Mouse (Mus musculus): ENCODE measurements at regions not wholly inside any gene's neighbourhood (a gene's known extent, or its start where the extent isn't known, plus 50 kb on each side); places are given as distances from the start of the nearest gene placed in this dataset.

DNA sequence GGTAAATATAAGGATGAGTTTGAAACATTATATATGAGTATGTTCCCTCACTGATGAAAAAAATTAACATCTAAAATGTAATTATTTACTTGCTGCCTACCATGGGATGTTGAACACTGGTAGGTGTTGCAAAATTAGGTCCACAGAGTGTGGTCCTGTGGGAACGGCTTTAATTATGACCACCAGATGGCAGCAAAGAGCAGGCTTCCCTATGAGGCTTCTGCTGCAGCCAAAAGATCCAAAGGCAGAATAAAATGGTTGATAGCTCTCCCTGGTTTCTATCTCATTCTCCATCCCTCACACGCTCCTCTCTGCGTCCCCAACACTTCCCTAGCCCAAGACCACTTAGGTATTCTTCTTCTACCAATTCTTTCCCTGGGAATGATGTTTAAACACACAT lies 54.6 kb upstream of the Cit start:
- DNase-seq (ENCODE audit: low spot score): peak; percentile 81

Data from embryo, embryonic 10.5 days (tissue).